Mouse (Mus musculus): Measurements from ENCODE around the gene Mark3.

GRCm38 (mm10) chr12:111678997-111679396 is 104.7 kb downstream of the Mark3 start:
- no peak for TF ChIP-seq CTCF (IDR thresholded peaks at IDR 0.05; ENCODE audit: borderline replicate concordance, insufficient read depth, low read length)
- TF ChIP-seq POLR2A (IDR thresholded peaks at IDR 0.05; ENCODE audit: low read depth, low read length), result no peak

Measured in embryonic fibroblast, embryonic 13.5 days (primary cell).